Mouse (Mus musculus): ENCODE results near the gene Hat1.

Hat1 gene

GRCm38 (mm10) chr2:71376433-71376906, 12.3 kb upstream of the Hat1 start:
- DNase-seq (ENCODE audit: low spot score in 2 of 2): no peak

- no peak for DNase-seq (ENCODE audit: low spot score in 2 of 2)
Measured at GRCm38 (mm10) chr2:71377426-71377825, 11.3 kb upstream of the Hat1 start.

DNA sequence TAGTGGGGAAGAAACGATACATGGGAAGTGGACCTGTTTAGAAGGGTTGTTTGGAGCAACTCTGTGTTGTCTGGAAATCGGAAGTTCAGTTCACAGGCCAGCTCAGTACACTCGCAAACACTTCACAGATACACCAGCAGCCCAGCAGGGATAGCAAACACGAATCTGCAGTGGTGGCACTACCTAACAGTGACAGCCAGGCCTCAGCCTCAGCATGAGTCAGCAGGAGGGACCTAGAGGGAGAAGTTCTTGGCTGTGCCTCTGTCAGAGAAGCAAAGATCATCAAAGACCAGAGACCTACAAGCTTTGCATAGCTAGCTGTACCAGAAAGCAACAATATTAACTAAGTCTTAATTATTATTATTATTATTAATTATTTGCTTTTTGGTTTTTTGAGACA, 6.8 kb upstream of the Hat1 start:
- no peak for DNase-seq (ENCODE audit: low spot score in 2 of 2)

- DNase-seq (ENCODE audit: low spot score in 2 of 2): no peak
Measured at GRCm38 (mm10) chr2:71383890-71384289, 4.9 kb upstream of the Hat1 start.

- DNase-seq (ENCODE audit: low spot score in 2 of 2): no peak
Measured at GRCm38 (mm10) chr2:71387766-71388165, 992 bp upstream of the Hat1 start.

GRCm38 (mm10) chr2:71389864-71390263, 1.1 kb downstream of the Hat1 start:
- no peak for DNase-seq (ENCODE audit: low spot score in 2 of 2)

DNA sequence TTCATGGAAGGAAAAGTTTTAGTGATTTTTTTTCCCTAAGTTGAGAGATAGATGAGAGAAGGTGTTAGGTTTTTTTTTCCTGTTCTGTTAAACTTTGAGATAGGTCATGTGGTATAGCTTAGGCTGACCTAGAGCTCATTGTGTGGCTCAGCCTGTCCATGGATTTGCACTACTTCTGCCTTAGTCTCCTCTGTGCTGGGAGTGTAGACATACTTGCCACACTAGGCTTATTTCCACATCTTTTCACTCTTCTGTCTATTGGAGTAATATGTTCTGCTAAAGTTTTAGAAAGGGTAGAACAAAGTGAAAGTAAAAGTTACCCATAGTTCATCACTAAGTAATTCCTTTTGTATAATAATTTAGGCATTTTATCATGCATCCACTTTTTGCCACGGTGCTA, 16.9 kb downstream of the Hat1 start:
- no peak for DNase-seq (ENCODE audit: low spot score in 2 of 2)

DNA sequence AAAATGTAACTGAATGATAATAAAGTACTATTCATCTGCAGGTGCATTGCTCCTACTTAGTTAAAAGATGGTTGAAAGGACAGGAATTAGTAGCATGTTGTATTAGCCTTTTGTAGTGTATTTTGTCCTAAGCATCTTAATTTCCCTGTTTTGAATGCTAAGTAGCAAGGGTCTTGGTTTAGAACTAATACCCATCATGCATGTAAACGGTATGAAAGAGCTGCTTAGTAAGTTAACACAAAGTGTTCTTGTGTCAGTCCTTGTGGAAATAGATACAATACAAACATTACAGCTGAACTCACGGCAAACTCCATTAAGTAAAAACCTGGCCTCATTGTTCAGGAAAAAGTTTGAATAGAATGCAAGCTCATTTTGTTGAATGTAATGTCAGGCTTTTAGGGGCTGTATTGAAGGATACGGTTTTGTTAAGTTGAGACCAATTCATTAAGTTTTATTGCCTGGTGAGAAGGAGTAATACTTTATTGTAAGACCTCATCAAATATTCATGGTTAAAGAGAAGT, 30.1 kb downstream of the Hat1 start:
- DNase-seq (ENCODE audit: low spot score in 2 of 2): no peak

DNA sequence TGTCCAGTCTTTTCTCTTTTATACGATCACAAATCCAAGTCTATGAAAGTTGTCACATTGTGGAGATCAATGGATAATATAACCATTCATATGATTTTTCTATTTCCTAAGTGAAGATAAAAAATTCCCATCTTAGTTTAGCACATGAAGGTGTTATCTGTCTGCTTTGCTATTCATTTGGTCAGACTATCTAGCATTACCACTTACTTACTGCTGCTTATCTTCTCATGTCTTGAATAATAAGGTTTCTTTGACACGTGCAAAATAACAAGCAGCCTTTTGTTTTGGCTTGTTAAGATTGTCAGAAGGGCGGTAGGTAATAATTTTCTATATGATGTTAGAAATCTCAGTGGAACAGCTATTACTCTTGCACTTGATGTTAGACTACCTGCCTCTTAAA, 30.6 kb downstream of the Hat1 start:
- DNase-seq (ENCODE audit: low spot score in 2 of 2): no peak

- DNase-seq (ENCODE audit: low spot score in 2 of 2): no peak
Measured at GRCm38 (mm10) chr2:71420895-71421425, 32.2 kb downstream of the Hat1 start.

- DNase-seq (ENCODE audit: low spot score in 2 of 2): no peak
Measured at GRCm38 (mm10) chr2:71424545-71424944, 35.8 kb downstream of the Hat1 start.

- DNase-seq (ENCODE audit: low spot score in 2 of 2): no peak
Measured at GRCm38 (mm10) chr2:71435440-71435839, 46.7 kb downstream of the Hat1 start.

DNA sequence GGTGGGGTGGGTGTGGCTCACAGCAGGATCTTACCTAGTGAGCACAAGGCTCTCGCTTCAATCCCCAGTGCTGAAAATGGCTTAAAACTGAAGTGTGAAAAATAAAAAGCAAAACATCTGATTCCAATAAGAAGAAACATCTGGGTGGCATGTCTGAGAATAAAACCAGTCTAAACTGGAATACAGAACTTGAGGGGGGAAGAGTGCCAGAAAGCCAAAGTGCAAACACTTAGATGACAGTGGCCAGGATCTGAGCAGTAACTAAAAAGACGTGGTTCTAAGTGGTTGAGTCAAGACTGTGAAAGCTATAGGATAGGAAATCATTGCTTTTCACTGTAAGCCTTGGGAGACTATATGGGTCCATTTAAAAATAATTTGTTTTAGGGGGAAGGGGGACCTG, 54.6 kb downstream of the Hat1 start:
- DNase-seq (ENCODE audit: low spot score in 2 of 2): no peak

GRCm38 (mm10) chr2:71445536-71446196, 56.9 kb downstream of the Hat1 start:
- no peak for DNase-seq (ENCODE audit: low spot score in 2 of 2)

GRCm38 (mm10) chr2:71449604-71450003, 60.8 kb downstream of the Hat1 start:
- DNase-seq (ENCODE audit: low spot score in 2 of 2): no peak

DNA sequence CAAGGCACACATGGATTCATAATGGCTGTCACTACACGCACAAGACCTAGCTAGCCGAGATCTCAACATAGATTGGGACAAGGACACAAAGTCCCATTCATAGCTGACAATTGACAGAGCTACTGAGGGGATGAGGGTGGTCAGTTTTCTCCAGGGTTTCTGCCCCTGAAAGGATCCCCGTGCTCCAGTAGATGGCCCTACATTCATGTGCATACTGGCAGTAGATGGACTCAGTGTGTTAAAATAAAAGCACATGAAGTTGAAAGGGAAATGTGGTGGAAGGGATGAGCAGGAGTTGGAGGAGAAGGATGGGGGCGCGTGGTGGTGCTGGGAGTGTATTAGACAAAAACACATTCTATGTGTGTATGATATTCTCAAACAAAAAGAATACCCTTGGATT, 63.0 kb downstream of the Hat1 start:
- no peak for DNase-seq (ENCODE audit: low spot score in 2 of 2)

GRCm38 (mm10) chr2:71453161-71453916, 64.6 kb downstream of the Hat1 start, which contains the start of gene Metap1d:
TSS of gene Metap1d (plus strand) at chr2:71453276.
- peak; percentile 90 to 94 for DNase-seq (ENCODE audit: low spot score in 2 of 2)

GRCm38 (mm10) chr2:71453917-71454260, 65.1 kb downstream of the Hat1 start:
- no peak for DNase-seq (ENCODE audit: low spot score in 2 of 2)

DNA sequence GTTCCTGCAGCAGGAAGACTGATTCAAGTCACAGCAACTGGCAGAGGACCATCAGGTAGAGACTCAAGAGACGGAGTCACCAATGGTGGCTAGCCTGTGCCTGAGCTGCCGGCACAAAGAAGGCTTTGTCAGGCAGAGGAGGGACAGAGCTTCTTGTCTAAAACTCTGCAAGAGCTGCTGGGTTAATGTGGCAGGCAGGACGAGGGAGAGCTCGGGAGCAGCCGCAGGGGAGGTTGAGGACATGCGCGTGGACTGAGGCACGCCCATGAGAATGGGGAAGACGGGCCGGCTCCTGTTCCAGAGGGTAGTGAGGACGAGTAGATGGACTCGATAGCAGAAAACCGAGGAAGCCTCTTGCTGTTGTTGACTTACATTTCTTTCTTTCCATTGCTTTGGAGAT, 69.9 kb downstream of the Hat1 start:
- no peak for DNase-seq (ENCODE audit: low spot score in 2 of 2)

DNA sequence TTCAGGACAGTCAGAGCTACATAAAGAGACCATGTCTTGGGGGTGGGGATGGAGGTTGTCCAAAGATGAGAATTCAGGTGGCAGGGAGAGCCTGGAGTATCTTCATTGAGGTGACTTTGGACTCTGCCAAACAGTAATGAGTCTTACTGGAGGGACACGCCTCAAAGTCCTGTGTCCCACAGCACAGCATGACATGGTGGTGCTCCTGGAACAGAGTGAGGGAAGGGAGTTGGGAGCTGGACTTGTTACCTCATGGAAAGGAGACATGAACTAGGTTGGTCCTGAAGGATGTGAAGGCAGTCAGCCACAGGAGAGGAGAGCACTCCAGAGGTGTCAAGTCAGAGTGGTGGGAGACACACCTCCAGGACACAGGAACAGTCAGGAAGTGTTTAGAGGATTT, 70.9 kb downstream of the Hat1 start:
- no peak for DNase-seq (ENCODE audit: low spot score in 2 of 2)

- DNase-seq (ENCODE audit: low spot score in 2 of 2): no peak
Measured at GRCm38 (mm10) chr2:71461139-71461538, 72.4 kb downstream of the Hat1 start.

DNA sequence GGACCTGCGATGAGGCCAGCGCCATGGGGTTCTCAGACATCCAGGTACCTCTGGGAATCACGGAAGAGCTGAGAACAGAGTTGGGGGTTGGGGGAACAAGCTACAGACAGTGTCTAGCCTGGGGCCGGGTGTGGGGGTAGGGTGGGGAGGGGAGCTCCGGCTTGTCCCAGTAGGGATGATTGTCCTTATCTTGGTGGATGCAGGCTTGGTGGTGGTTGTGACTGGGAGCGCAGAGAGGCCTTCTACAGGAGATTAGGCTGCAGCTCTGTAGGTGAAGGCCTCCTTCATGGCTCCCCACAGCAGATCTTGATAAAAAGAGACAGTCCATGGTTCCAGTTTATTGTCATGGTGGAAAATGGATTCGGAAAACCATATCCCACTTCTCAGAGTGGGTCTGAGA, 72.8 kb downstream of the Hat1 start:
- no peak for DNase-seq (ENCODE audit: low spot score in 2 of 2)

DNA sequence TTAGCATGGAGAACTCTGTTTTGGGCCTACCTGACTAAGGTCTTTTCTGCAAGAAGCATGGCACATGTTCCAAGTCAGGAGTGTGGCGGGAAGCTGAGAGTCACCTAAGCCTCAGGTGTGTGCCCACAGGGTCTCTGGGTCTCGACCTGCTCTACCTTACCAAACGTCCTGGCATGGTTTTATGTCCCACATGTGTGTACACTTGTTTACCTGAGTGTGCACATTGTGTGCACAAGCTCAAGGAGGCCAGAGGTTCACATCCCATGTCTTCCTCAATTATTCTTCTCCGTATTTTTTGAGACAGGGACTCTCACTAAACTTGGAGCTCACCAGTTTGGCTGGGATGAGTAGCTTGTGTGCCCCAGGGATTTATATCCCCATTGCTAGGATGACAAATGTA, 73.3 kb downstream of the Hat1 start:
- no peak for DNase-seq (ENCODE audit: low spot score in 2 of 2)
